Mouse (Mus musculus) C2C12 (cell line): ENCODE results near the gene Tmem198.

ENCODE experiments used
- CEBPB ChIP-seq: IDR thresholded peaks from one replicate; pipeline ENCODE4 v1.6.1; 2011; ENCODE audit warnings: low read depth, mild to moderate bottlenecking, control low read depth, moderate library complexity
- CTCF ChIP-seq: IDR thresholded peaks from one replicate; pipeline ENCODE4 v1.5.1; 2011; ENCODE audit not compliant: control insufficient read depth, insufficient read depth, insufficient read length
- FOSL1 ChIP-seq: IDR thresholded peaks from one replicate; pipeline ENCODE4 v1.8.0; 2011; ENCODE audit warnings: mild to moderate bottlenecking, low read length; ENCODE audit not compliant: poor library complexity, insufficient read depth, severe bottlenecking
- MAX ChIP-seq: IDR thresholded peaks from one replicate; pipeline ENCODE4 v1.6.1; 2011; ENCODE audit warnings: mild to moderate bottlenecking, control low read depth
- MYOD1 ChIP-seq: IDR thresholded peaks from one replicate; pipeline ENCODE4 v1.6.1; 2011; ENCODE audit warnings: low read depth; ENCODE audit not compliant: control insufficient read depth, insufficient read length
- MYOG ChIP-seq: IDR thresholded peaks from one replicate; pipeline ENCODE4 v1.6.1; 2011; ENCODE audit not compliant: control insufficient read depth, insufficient read length; ENCODE audit errors: extremely low read depth
- USF1 ChIP-seq: IDR thresholded peaks from one replicate; pipeline ENCODE4 v1.6.1; 2011; ENCODE audit warnings: low read depth, mild to moderate bottlenecking, control low read depth, moderate library complexity

DNA sequence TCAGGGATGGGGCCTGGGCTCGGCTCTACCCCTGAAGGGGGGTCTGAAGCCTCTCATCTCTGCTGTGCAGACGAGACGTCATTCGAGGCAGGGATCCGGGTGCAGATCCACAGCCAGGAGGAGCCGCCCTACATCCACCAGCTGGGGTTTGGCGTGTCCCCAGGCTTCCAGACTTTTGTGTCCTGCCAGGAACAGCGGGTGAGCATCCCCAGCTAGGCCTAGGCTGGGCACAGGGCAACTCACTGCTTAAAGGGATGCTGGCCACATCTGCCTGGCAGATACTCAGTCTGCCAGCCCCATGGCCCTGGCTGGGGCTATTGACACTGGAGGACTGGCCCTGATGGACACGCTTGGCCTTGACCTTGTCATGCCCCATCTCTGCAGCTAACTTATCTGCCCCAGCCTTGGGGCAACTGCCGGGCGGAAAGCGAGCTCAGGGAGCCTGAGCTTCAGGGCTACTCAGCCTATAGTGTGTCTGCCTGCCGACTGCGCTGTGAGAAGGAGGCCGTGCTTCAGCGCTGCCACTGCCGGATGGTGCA lies 10.0 kb upstream of the Tmem198 start:
- TF ChIP-seq USF1 (no peak), CTCF (no peak), MAX (no peak), MYOG (no peak), CEBPB (no peak), MYOD1 (no peak), FOSL1 (no peak)
